23 mouse cellular contexts compared by ENCODE assay signal in genomic region chr14:78319000-78319399, GRCm38 (mm10). TPM values are rescaled to one million over a fixed set of nuclear protein-coding genes. Genes with fewer than 3 reads are reported as not detected.
DNase-seq lines count a peak whose midpoint lies in the region; ATAC-seq and TF ChIP-seq lines count a peak whose summit lies in the region.
"Had no signal": no experiment of that assay in that cellular context is flagged by ENCODE, and none has a peak within 500 bp of the region (broad histone marks: within the 10 kb centered on the region; RNA-seq: fewer than 3 reads in every experiment).

No protein-coding gene starts in this region.

- H3K36me3 ChIP-seq in CH12.LX (replicated peaks in 1 of 2; ENCODE audit: control insufficient read depth in 1 of 2, insufficient read depth in 1 of 2, low read length in 1 of 2), result no peaks in the 10 kb centered on the region
- H3K36me3 ChIP-seq: G1E had no signal

- TF ChIP-seq EP300 in CH12.LX (IDR thresholded peaks at IDR 0.05; ENCODE audit: low read length), result peak; percentile 67

- TF ChIP-seq POLR2A in CH12.LX (IDR thresholded peaks at IDR 0.05; ENCODE audit: low read depth, low read length), result no peak

- H3K9ac ChIP-seq in CH12.LX (ENCODE audit: insufficient read depth, low read depth), result no peak overlapping the region

- H3K4me1 ChIP-seq in CH12.LX (ENCODE audit: control insufficient read depth in 1 of 2, insufficient read depth in 2 of 2), result peaks cover 7 to 17% of the 10 kb centered on the region in 2 experiments

- peak; percentile 45; the same call in 1 of the 2 replicates for ATAC-seq in granulocyte monocyte progenitor cell, adult 5-6 weeks (replicated peaks; ENCODE audit: poor library complexity, severe bottlenecking)
- 0 out of 2 replicates have a peak, but pooled peaks have one; percentile 15 for ATAC-seq in megakaryocyte, adult 5-6 weeks (ENCODE audit: poor library complexity, severe bottlenecking)
- ATAC-seq: Patski had no signal

- H3K4me3 ChIP-seq in CH12.LX (replicated peaks in 1 of 3; ENCODE audit: low read depth in 2 of 3, low read length in 2 of 3, poor library complexity in 1 of 3), result no peak overlapping the region

- TF ChIP-seq CTCF in CH12.LX (conservative IDR thresholded peaks at IDR 0.05 in 1 of 2, IDR thresholded peaks at IDR 0.05 in 1 of 2; ENCODE audit: low read depth in 2 of 2, low read length in 2 of 2), result no peak

- no peaks in the 10 kb centered on the region for H3K9me3 ChIP-seq in CH12.LX (replicated peaks; ENCODE audit: low read length)

- in situ Hi-C loops in CH12.LX (cut with MboI; ENCODE audit: low pct_ligation_motif_present, low pct_unique_long_range_greater_than_20kb, low sequenced_read_pairs), result loop anchor here (10.0 kb wide), 1 partner anchor 166 kb away; no protein-coding TSS in a partner anchor

- no peak overlapping the region for H3K27ac ChIP-seq in CH12.LX (ENCODE audit: insufficient read depth, low read depth)

- no peak for TF ChIP-seq RAD21 in CH12.LX (IDR thresholded peaks at IDR 0.05; ENCODE audit: low read depth, low read length)

- dilution Hi-C loops in CH12.LX (cut with MboI; ENCODE audit: extremely low pct_ligation_motif_present, extremely low pct_unique_long_range_greater_than_20kb, low sequenced_read_pairs), result no loop called here

- peak; percentile 11 for DNase-seq in heart, adult 11 months
- DNase-seq in heart, adult 9 months (ENCODE audit: low spot score in 2 of 2), result no peak
- no peak for DNase-seq in CH12.LX (ENCODE audit: extremely low read depth)
- no peak for DNase-seq in natural killer cell, adult 2 months (ENCODE audit: low spot score in 2 of 2)
- no peak for DNase-seq in thymus, postnatal 10 days (ENCODE audit: low spot score in 2 of 2)
- no peak for DNase-seq in thymus, postnatal 14 days
- DNase-seq: adrenal gland, adult 2 months; adrenal gland, adult 8-10 months; adrenal gland, postnatal 10 days; adrenal gland, postnatal 14 days; adrenal gland, postnatal 25 days; adrenal gland, postnatal 36 days; B cell, adult 2 months; cerebellum, adult 11 months; cerebellum, adult 11-12 months; cerebellum, adult 18-20 months had no signal

- H3K79me2 ChIP-seq in CH12.LX (replicated peaks; ENCODE audit: control insufficient read depth, extremely low read depth, insufficient read depth, poor library complexity, severe bottlenecking), result no peaks in the 10 kb centered on the region

- H3K4me2 ChIP-seq in CH12.LX (ENCODE audit: insufficient read depth, low read depth, poor library complexity, severe bottlenecking), result peak overlapping the region; percentile 55

- no peaks in the 10 kb centered on the region for H3K27me3 ChIP-seq in CH12.LX (replicated peaks)
- H3K27me3 ChIP-seq: Patski had no signal

TF ChIP-seq in CH12.LX, 34 proteins besides CTCF, POLR2A, EP300 and RAD21:
- peak; percentile 27; the same call in 1 of the 2 replicates for TF ChIP-seq BHLHE40 (IDR thresholded peaks at IDR 0.05; ENCODE audit: low read depth, low read length)
- 0 out of 2 replicates have a peak, but pooled peaks have one; percentile 41 for TF ChIP-seq CHD1 (IDR thresholded peaks at IDR 0.05; ENCODE audit: low read depth, low read length)
- TF ChIP-seq IRF4 (IDR thresholded peaks at IDR 0.05; ENCODE audit: low read depth, low read length), result peak; percentile 54; the same call in 1 of the 2 replicates
- no peak for TF ChIP-seq ZKSCAN1 (IDR thresholded peaks at IDR 0.05; ENCODE audit: borderline replicate concordance, low read depth, low read length)
- no peak for TF ChIP-seq MXI1 (IDR thresholded peaks at IDR 0.05; ENCODE audit: low read depth, low read length)

RNA-seq across cellular contexts. Expression of gene Tnfsf11, which starts 11.2 kb away (rescaled TPM):
- total RNA-seq in CH12.LX (2012; rRNA removed), result 0.13 and 0.29 TPM in 2 replicates
- not detected in 2 replicates for total RNA-seq in CH12.LX (2014; rRNA removed)
- polyA plus RNA-seq in CH12.LX (2012; ENCODE audit: insufficient read length, low read depth), result not detected in 2 replicates
- not detected in 2 replicates for total RNA-seq in granulocyte monocyte progenitor cell, adult 5-6 weeks (2014; fragmentation: Nextera tagmentation)
- not detected in 2 replicates for total RNA-seq in granulocyte monocyte progenitor cell, adult 5-6 weeks (2017)
- total RNA-seq in megakaryocyte, adult 5-6 weeks (2015), result 0.25 TPM in 1 of 2 replicates, not detected in the other
- total RNA-seq in megakaryocyte, adult 5-6 weeks (2017), result 0.26 and 0.49 TPM in 2 replicates
- total RNA-seq: adrenal gland, adult 18-20 months; adrenal gland, adult 2 months; adrenal gland, adult 8-10 months; adrenal gland, postnatal 14 days; adrenal gland, postnatal 25 days; adrenal gland, postnatal 4 days; G1E; MEL had no signal
- polyA plus RNA-seq: adrenal gland, adult 2 months; G1E; Patski had no signal
